Mouse (Mus musculus) kidney, adult 18-20 months (tissue): ENCODE measurements around the gene Mei4.

Experiments
- DNase-seq: peaks from one replicate; pipeline ENCODE4 v3.0.0; 2021

Gene Mei4

DNA sequence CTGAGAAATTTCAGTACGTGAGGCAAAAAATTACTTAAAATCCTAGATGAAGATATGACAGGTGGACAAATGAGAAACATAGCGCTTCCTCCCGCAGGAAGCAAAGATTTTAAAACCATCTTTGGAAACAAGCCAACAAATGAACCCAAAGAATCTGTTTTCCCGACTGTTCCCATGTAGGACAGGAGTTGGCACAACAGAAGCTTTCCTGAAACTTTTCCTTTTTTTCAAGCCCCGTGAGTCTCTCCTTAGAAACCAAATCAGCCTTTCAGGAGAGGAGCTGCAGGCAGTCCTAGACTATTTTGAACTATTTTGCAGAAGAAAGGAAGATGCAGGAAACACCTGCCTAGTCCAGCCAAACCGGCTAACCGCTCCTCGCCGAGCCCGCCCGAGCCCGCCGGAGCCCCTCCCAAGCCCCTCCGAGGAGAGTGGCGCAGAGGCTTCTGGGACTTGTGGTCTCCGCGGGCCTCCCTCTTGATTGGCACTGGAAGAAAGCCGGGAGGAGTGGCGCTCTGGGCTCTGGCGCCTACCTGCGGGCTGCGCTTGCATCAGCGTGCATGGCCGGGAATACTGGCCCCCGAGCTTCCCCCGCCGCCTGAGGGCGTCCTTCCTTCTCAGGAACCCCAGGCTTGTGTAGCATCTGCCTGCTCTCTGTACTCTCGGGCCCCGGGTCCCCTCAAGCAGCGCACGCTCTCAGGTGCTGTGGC, at the start of gene Mei4:
Gene Mei4 (plus strand): TSS at position 490 of the 707 bp plus-strand sequence.
- peak; percentile 66 for DNase-seq

DNA sequence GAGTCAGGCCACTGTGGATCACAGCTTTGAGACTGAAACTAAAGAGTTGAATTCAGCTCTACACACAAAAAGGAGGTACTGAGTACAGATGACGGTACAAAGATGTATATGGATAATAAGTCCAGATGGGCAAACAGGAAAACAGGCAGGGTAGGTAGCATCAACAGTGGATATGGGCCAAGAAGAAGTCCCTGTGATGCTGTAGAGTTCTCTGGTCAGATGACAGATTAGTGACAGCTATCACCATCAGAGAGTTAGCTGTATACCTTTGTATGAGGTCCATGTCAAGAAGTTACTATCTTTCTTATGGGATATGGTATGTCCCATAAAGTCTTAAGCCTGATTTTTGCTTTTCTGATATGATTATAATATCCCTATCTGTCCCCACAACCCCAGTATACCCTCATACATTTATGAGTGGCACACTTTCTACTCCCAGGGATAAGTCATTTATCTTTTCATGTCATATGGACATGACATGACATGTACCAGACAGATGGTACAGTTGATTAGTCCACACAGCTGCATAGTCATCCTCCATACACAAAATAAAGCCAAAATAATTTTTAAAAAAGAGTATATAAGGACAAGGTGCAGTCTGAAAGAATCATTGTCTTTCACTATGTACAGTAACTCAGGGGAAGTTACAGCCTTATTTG, 43.6 kb upstream of the Mei4 start:
- DNase-seq, result no peak

DNA sequence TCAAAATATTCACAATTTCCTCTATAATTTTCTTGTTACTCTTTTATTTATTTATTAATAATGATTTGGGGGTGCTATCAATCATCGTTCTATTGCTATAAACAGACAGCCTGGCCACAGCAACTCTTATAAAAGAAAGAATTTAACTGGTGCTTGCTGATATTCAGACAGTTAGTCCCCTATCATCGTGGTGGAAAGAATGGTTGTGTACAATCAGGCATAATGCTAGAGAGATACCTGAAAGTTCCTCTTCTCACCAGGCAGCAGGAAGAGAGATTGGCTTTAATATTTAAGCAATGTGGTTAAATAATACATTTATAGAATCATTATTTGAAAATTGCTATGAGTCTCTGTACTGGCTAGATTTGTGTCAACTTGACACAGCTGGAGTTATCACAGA, 35.9 kb upstream of the Mei4 start:
- DNase-seq, result no peak

GRCm38 (mm10) chr9:81834056-81834455, 29.4 kb upstream of the Mei4 start:
- no peak for DNase-seq

DNA sequence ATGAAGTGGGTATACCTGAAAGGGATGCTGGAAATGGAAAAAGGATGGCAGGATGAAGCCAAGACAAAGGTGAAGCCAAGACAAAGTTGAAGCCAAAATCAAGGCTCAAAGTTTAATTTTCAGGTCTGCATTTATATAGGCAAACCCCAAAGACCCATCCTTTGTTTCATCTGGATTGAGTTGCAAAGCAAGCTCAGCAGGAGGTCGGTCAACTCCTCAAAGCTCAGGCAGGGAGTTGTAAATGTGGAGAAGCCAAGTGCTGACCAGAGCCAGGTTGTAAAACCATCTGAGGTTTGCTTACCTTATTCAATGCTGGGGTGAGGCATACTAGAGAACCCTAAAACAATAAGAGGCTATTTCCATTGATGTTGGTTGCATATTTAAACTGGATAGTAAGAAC, 4.6 kb upstream of the Mei4 start:
- no peak for DNase-seq

GRCm38 (mm10) chr9:81863888-81864234, 391 bp downstream of the Mei4 start:
- DNase-seq, result no peak

DNA sequence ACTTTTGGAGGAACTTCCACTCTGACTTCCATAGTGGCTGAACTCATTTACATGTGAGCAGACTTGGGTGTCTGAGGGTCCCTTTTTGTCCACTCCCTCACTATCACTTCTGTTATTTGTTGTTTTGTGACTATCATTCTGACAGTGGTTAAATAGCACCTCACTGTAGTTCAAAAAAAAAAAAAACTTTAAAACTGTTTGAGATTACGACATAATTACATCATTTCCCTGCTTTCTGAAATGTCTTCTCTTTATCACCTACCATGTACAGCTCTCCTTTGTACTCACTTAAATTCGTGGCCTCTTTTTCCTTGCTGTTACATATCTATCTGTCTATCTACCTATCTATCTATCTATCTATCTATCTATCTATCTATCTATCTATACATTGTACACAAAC, 2.6 kb downstream of the Mei4 start:
- no peak for DNase-seq

DNA sequence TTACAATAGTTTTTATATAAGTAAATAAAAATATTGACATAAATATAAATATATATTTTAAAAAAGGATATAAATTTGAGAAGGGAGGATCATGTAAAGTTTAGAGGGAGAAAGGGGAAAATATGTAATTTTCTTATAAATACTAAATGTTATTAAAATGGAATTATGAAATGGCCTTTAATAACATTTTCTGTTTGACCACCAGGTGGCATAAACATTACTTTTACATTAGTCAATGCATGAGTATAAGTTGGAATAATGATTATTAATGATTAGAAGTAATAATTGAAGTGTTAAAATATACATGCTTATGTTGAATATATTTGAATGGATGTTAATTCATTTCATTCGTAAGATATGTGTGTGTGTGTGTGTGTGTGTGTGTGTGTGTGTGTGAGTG, 58.0 kb downstream of the Mei4 start:
- DNase-seq, result no peak

GRCm38 (mm10) chr9:81924744-81925143, 61.3 kb downstream of the Mei4 start:
- no peak for DNase-seq

DNA sequence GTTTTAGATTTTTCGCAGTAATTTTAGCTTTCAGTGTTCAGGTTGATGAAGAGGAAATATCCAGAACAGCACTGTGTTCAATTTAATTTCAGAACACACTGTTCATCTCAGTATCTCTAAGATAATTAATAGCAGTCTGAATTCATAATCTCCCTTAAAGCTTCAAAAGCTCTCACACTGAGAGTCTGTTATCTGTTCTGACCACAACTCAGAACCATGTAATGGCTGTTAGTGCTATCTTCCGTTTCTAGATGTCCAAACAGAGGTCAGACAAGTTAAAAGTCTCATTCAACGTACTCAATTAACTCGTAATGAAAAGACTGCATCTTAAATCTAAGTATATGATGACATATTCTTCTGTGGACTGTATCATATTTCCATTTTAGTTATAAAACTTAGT, 77.1 kb downstream of the Mei4 start:
- no peak for DNase-seq

- DNase-seq, result no peak
Observed at GRCm38 (mm10) chr9:81945624-81946023, 82.2 kb downstream of the Mei4 start.

GRCm38 (mm10) chr9:81956858-81957257, 93.4 kb downstream of the Mei4 start:
- DNase-seq, result no peak

GRCm38 (mm10) chr9:81957842-81958241, 94.4 kb downstream of the Mei4 start:
- DNase-seq, result no peak

- no peak for DNase-seq
Observed at GRCm38 (mm10) chr9:81966765-81967164, 103.3 kb downstream of the Mei4 start.

GRCm38 (mm10) chr9:81968935-81969334, 105.5 kb downstream of the Mei4 start:
- no peak for DNase-seq

- no peak for DNase-seq
Observed at GRCm38 (mm10) chr9:81982461-81982860, 119.0 kb downstream of the Mei4 start.

DNA sequence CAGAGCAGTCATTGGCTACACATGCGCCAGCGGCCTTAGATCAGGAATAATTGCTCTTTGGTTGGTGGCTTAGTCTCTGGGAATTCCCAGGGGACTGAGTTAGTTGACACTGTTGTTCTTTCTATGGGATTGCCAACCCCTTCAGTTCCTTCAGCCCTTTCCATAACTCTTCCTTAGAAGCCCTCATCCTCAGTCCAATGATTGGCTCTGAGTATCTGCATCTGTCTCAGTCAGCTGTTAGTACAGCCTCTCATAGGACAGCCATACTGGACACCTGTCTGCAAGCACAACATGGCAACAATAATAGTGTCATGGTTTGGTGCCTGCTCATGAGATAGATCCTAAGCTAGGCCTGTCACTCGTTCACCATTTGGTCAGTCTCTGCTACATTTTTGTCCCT, 149.5 kb downstream of the Mei4 start:
- no peak for DNase-seq

GRCm38 (mm10) chr9:82042515-82043056, 179.1 kb downstream of the Mei4 start:
- no peak for DNase-seq

- DNase-seq, result no peak
Observed at GRCm38 (mm10) chr9:82044517-82044916, 181.0 kb downstream of the Mei4 start.

DNA sequence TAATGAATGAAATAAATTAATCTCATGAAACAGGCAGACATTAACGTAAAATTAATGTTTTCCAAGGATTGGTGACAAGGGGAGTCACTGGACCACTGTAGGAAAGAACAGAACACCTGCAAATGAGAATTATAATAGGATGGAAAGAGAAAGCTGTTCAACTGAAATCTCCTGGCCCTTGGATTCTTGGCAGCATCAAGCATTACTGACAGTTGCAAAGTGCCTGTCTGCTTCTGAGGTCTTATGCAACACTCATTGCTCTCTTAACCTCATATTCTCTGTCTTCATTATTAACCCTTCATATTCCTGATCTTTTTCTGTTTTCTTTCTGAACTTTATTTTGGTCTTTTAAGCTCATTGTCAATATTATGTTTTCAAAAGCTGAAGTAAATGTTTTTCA, 210.4 kb downstream of the Mei4 start:
- DNase-seq, result no peak

DNA sequence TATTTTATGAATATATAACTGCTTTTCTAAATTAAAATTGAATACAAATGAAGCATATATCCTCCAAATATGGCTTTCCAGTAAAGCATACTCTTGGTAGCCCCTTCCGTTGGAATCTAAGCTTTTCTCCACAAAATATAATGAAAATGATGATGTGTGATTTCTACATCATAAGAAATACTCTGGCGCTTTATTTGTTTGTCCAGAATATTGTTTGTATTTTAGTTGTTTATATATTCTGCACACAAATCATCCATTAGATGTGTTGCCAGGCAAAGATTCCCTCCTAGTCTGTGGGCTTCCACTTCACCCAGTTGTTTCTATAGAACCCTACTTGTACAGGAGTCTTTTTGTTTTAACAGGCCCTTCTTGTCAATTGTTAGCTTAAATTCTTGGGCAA, 211.8 kb downstream of the Mei4 start:
- DNase-seq, result no peak

DNA sequence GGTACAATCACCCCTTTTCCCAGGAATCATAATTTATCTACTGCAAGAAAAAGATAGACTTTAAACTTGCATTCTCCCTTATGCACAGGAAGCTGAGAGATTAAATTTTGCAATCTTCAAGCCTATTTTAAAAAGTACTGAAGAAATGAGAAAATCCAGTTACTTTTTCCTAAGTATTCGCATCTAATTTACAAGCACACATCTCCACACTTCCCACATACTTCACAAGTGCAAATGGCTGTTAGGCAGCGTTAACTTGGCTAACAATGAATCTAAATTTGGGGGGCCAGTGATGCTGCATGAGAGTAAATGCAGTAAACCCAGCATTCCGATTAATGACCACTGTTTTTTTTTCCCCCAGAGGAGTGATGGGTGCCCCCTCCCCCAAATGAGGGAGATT, 232.9 kb downstream of the Mei4 start:
- no peak for DNase-seq

- no peak for DNase-seq
Observed at GRCm38 (mm10) chr9:82114865-82115264, 251.4 kb downstream of the Mei4 start.

DNA sequence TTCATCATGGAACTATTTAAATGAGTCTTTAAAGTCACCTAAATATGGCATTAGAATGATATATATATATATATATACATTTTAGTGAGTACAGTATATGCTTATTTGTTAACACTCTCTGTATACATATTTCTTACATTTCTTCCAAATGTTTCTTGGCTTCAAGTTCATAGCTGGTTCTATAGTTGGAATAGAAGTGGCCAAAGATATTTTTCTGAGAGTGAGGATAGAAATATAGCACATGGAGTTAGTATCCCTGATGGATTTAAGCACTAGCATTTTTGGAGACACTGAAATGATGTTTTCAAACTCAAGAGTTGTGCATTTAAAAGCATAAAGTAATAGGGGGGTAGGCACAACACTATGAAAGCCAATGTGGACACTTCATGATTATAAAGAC, 272.6 kb downstream of the Mei4 start:
- no peak for DNase-seq

DNA sequence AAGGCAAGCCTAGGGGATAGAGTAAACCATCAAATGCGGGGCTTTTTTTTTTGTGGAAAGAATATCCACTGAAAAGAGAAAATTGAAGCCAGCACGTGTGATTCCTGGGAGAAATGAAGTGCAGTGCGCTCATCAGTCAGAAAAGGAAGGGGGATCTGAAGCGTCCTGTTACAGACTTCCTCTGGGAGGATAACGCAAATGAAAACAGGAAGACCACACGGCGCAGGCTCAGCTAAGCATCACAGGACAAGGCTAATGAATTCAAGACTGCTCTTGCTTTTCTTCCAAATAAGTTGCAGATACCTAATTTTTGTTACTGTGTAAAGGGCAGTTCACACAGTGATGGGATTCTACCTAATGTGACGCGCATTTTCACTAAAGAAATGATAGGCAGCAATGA, 296.7 kb downstream of the Mei4 start:
- DNase-seq, result no peak
